Mouse (Mus musculus) 3134 (cell line): Measurements from ENCODE around the gene Prdx1.
A peak's percentile ranks its signal among the peaks of the same experiment; 100 is the strongest.

ENCODE experiments used
- DNase-seq: peaks from one replicate; pipeline ENCODE4 v3.0.0-alpha.2; 2011; ENCODE audit warnings: low spot score; ENCODE audit not compliant: insufficient read length; ENCODE audit errors: extremely low read depth

The Prdx1 gene

DNA sequence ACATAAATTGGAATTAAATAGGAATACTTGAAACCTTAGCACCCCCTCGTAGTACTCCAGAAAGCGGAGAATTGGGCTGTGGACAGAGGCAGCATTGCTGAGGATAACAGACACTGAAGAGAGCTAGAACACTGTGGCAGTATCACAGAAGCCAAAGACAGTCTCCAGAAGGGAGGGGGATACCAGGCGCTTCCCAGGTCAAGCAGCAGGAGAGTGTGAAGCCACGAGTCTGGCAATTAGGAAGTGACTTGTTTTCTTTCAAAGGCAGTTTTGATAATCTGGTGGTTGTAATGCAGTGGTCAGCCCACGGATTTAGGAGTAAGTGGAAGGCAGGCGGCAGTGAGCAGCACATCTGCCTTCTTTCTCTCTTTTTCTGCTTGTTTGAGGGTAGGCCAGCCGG is 36.9 kb downstream of the Prdx1 start:
- no peak for DNase-seq

DNA sequence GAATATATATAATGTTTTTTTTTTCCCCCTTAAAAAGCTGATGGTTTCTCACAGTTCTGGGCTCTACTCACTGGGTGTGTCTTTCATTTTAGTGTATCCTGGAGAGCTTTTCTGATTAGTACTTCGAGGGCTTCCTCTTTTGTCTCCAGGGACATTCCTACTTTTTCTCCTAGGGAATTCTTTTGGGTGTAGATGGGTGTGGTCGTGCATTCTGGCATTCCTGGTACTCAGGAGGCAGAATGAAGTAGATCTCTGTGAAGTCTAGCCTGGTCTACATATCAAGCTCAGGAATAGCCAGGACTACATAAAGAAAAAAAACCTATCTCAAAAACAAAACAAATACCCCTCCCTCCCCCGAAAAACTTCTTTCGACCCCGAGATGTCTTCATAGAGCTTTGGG is 40.1 kb downstream of the Prdx1 start:
- peak; percentile 21 for DNase-seq

DNA sequence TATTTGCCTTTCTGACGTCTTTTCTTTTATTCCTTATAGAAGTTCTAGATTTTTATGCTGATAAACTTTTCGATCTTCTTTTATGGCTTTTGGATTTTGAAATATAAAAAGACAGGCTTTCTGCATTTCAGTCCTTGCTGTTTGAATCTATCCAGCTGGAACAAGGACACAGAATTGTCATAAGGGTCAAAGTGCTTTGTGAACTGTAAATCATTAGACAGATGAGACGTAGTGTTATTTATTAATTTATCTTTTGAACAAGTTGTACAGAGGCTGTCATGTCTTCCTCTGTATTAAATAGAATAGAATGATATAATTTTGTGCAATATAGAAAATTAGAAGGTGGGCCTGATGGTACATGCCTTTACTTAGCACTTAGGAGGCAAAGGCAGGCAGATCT is 42.1 kb downstream of the Prdx1 start:
- no peak for DNase-seq

DNA sequence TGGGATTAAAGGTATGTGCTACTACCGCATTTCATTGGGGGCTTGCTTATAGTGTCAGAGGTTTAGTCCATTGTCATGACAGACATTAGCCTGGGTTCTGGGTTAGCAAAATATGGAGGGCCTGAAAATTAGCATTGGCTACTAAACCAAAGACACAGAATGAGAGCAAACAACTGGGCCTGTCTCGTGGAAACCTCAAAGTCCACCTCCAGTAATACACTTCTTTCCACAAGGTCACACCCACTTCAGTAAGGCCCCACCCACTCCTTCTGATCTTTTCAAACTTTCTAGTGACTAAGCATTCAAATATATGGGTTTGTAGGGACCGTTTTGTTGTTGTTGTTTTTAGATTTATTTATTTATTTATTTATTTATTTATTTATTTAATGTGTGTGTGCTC is 44.2 kb downstream of the Prdx1 start:
- DNase-seq = no peak

DNA sequence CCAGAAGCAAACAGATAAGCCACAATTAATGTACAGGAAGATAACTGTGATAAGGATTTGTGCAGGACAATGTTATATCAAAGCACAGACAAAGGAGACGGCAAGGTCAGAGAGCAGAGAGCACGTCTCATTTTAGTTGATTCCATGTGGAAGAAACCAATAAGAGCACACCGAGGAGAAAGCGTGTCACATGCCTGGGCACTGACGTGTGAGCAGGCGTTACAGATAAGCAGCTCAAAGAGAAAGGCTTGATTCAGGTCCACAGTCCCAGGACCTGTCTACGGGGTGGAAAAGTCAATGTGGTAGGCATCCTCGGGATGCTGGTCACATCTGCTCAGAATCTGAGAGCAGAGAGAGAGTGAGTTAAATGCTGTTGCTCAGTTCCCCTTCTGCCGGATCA is 45.7 kb downstream of the Prdx1 start:
- DNase-seq = no peak

DNA sequence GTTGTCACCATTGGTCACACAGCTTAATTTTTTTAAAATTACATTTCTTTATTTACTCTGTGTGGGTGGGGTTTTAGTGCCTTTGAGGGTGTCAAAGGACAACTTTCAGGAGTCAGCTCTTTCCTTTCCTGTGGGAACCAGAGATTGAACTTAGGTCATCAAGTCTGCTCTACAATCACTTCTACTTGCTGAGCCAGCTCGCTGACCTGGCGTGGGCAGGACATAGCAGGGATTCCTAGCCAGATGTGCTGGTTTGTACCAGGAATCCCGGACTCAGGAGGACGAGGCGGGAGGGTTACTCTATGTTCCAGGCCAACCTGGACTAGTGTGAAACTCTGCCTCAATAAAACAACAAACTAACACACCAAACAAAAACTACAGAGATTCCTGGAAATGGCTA is 47.0 kb downstream of the Prdx1 start:
- no peak for DNase-seq

DNA sequence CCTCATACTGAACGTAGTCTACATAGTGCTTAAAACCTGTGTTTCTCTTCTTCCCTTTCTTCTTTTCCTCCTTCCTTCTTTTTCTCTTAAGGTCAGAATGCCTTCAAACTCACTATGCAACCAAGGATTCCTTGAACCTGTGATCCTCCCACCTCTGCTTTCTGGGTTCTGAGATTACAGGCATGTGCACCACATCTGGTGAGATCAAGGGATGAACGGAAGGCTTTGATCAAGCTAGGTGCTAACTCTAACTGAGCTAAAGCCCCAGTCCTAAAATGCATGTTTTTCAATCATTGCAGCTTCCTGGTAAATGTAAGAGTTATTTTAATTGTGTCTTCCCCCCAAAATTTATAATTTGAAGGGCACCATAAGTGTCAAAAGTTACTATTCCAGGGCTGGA is 49.7 kb downstream of the Prdx1 start:
- no peak for DNase-seq

DNA sequence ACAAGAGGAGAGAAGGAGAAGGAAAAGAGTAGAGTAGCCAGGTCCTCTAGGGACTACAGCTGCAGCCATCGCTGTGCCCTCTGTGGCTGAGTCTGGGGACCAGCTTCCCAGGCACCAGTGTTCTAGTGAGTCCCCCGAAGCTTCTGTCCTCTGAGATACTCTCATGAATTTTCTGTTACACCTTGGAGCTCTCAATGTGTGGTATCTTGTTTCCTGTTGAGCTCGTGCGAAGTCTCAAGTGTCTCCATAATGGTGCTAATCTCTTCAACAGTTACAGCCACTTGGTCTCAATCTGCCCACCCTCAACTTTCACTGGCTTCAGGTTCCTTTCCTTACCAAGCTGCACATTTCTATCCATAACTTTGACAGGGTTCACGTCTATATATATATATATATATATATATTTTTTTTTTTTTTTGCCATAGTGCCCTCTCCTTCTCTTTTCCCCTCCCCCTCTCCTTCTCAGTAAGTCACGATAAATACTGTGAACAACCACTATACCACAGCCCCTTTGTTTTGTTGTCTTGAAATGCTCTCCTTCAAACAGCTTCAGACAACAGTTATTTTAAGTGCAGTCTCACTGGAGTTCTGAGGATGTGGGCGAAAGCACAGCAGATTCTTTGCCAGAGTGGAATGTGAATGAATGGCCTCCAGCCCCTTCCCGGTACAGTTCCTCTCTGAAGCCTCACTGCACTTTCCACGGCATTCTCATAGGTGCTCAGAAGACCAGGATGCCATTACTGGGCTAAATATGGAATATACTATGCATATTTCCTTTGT is 53.8 kb downstream of the Prdx1 start:
- no peak for DNase-seq

DNA sequence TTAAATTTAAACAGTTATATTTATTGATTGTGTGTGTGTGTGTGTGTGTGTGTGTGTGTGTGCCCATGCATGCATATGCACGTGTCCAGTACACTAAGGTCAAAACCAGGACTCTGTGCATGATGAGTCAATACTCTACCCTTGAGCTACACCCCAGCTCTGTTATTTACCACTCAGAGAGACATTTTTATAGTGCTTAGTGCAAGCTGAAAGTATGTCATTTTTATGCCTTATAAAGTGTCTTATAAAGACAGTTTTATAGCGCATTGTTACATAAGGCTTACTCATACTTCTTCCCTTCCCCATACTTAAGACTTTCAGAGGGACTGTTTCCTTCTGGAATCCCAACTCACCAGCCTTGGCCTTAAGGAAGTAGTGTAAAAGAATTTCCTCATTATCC is 64.4 kb downstream of the Prdx1 start:
- no peak for DNase-seq
